Mouse (Mus musculus) embryonic facial prominence, embryonic 14.5 days (tissue): ENCODE measurements around the gene Nr5a2. TPM values are rescaled to one million over a fixed set of nuclear protein-coding genes. Genes with fewer than 3 reads are reported as not detected.

Source experiments
- ATAC-seq: fragments of 200-750 bp; cut with Nextera tagmentation; 2 replicates; pipeline ENCODE4 v1.8.0; 2017; ENCODE audit warnings: low read depth, moderate number of reproducible peaks, moderate TSS enrichment
- DNase-seq: peaks from one replicate; pipeline ENCODE4 v3.0.0-alpha.2; 2015; ENCODE audit warnings: low spot score
- H3K27ac ChIP-seq: fragments of 300-500 bp; sonication (generic); replicated peaks from 2 replicates; pipeline ENCODE4 v1.5.1; 2014; ENCODE audit warnings: low read depth, mild to moderate bottlenecking, low read length, moderate library complexity
- H3K27me3 ChIP-seq: fragments of 300-500 bp; sonication (generic); replicated peaks from 2 replicates; pipeline ENCODE4 v1.6.1; 2014; ENCODE audit warnings: low read length; ENCODE audit not compliant: control insufficient read depth, insufficient read depth
- H3K36me3 ChIP-seq: fragments of 300-500 bp; sonication (generic); 2 replicates; pipeline ENCODE4 v1.6.1; 2014; ENCODE audit warnings: low read length, mixed read lengths; ENCODE audit not compliant: control insufficient read depth, insufficient read depth
- H3K4me1 ChIP-seq: fragments of 300-500 bp; sonication (generic); 2 replicates; pipeline ENCODE4 v1.6.1; 2014; ENCODE audit warnings: antibody characterized with exemption, low read length; ENCODE audit not compliant: control insufficient read depth, insufficient read depth
- H3K4me2 ChIP-seq: fragments of 300-500 bp; sonication (generic); 2 replicates; pipeline ENCODE4 v1.6.1; 2014; ENCODE audit warnings: low read depth, mild to moderate bottlenecking, low read length, moderate library complexity, mixed read lengths
- H3K4me3 ChIP-seq: fragments of 300-500 bp; sonication (generic); 2 replicates; pipeline ENCODE4 v1.5.1; 2014; ENCODE audit warnings: low read depth, mild to moderate bottlenecking, low read length
- H3K9ac ChIP-seq: fragments of 300-500 bp; sonication (generic); 2 replicates; pipeline ENCODE4 v1.6.1; 2014; ENCODE audit warnings: low read depth, mild to moderate bottlenecking, low read length, moderate library complexity, mixed read lengths
- H3K9me3 ChIP-seq: fragments of 300-500 bp; sonication (generic); 2 replicates; pipeline ENCODE4 v1.6.1; 2016; ENCODE audit warnings: low read length; ENCODE audit not compliant: control insufficient read depth
- WGBS: fragments of 180-500 bp; shearing (Covaris S2); extraction: QIAGEN DNeasy Blood & Tissue Kit; methylation state at CpG from one replicate; pipeline ENCODE4 v1.1.7; 2014; 5-methylcytosine and 5-hydroxymethylcytosine counted together
- polyA plus RNA-seq: library from polyadenylated mRNA; unstranded; fragments of >200 nt; fragmentation: Nextera tagmentation; extraction: Ambion mirVana; gene quantifications from 2 replicates; pipeline ENCODE4 v1.2.1, GENCODE M21; 2014

Gene Nr5a2
- polyA plus RNA-seq, 1 experiment from 2014 or later = 1.3 TPM

- 86% methylated on average over 5 of the region's 5 CpGs for WGBS
- no peak for DNase-seq
- Histone ChIP-seq H3K36me3 (no peaks in the 10 kb centered on the region), H3K9ac (no peak overlapping the region), H3K4me2 (no peak overlapping the region), H3K27me3 (no peaks in the 10 kb centered on the region), H3K9me3 (no peaks in the 10 kb centered on the region), H3K4me1 (no peaks in the 10 kb centered on the region), H3K27ac (no peak overlapping the region), H3K4me3 (no peak overlapping the region)
- no peak for ATAC-seq
These were observed 12.8 kb upstream of the Nr5a2 start for GRCm38 (mm10) chr1:136973016-136973415.

GRCm38 (mm10) chr1:136970995-136971394 is 10.7 kb upstream of the Nr5a2 start:
- Histone ChIP-seq H3K9me3 (no peaks in the 10 kb centered on the region), H3K27me3 (no peaks in the 10 kb centered on the region), H3K9ac (no peak overlapping the region), H3K4me2 (no peak overlapping the region), H3K27ac (no peak overlapping the region), H3K36me3 (no peaks in the 10 kb centered on the region), H3K4me3 (no peak overlapping the region), H3K4me1 (no peaks in the 10 kb centered on the region)
- ATAC-seq = no peak
- DNase-seq = no peak
- 86% methylated on average over 8 of the region's 8 CpGs for WGBS

- Histone ChIP-seq H3K9ac (no peak overlapping the region), H3K36me3 (no peaks in the 10 kb centered on the region), H3K4me1 (no peaks in the 10 kb centered on the region), H3K27ac (no peak overlapping the region), H3K9me3 (no peaks in the 10 kb centered on the region), H3K4me2 (no peak overlapping the region), H3K4me3 (no peak overlapping the region), H3K27me3 (no peaks in the 10 kb centered on the region)
- DNase-seq (no peak), ATAC-seq (no peak)
- WGBS = 69% methylated on average over 12 of the region's 12 CpGs
These were observed 6.6 kb upstream of the Nr5a2 start for GRCm38 (mm10) chr1:136966728-136967386.

- no peak for ATAC-seq
- H3K4me3 ChIP-seq = no peak overlapping the region
- DNase-seq = no peak
- peaks cover 34% of the 10 kb centered on the region for H3K27me3 ChIP-seq
- H3K9me3 ChIP-seq = no peaks in the 10 kb centered on the region
- H3K27ac ChIP-seq = no peak overlapping the region
- no peaks in the 10 kb centered on the region for H3K36me3 ChIP-seq
- WGBS = 64% methylated on average over 1 of the region's 1 CpGs
- no peak overlapping the region for H3K4me2 ChIP-seq
- H3K4me1 ChIP-seq = peaks cover 9% of the 10 kb centered on the region
- no peak overlapping the region for H3K9ac ChIP-seq
These were observed 757 bp downstream of the Nr5a2 start for GRCm38 (mm10) chr1:136959491-136959890.

GRCm38 (mm10) chr1:136958666-136959065 is 1.6 kb downstream of the Nr5a2 start:
- H3K27me3 ChIP-seq = peaks cover 42% of the 10 kb centered on the region
- H3K4me3 ChIP-seq = no peak overlapping the region
- peak overlapping the region; percentile 35; the same call in 1 of the 2 replicates for H3K4me2 ChIP-seq
- H3K9me3 ChIP-seq = no peaks in the 10 kb centered on the region
- peaks cover 9% of the 10 kb centered on the region for H3K4me1 ChIP-seq
- H3K36me3 ChIP-seq = no peaks in the 10 kb centered on the region
- no peak for DNase-seq
- no peak overlapping the region for H3K9ac ChIP-seq
- WGBS = 5% methylated on average over 9 of the region's 9 CpGs
- no peak overlapping the region for H3K27ac ChIP-seq
- no peak for ATAC-seq

- Histone ChIP-seq H3K9ac (no peak overlapping the region), H3K4me2 (peak overlapping the region; percentile 37), H3K36me3 (no peaks in the 10 kb centered on the region), H3K4me1 (peaks cover 9% of the 10 kb centered on the region), H3K9me3 (no peaks in the 10 kb centered on the region), H3K27ac (no peak overlapping the region), H3K27me3 (peaks cover 46% of the 10 kb centered on the region), H3K4me3 (no peak overlapping the region)
- DNase-seq (no peak), ATAC-seq (no peak; the same call in 1 of the 2 replicates)
- WGBS = 2% methylated on average over 8 of the region's 13 CpGs
These were observed 2.1 kb downstream of the Nr5a2 start for GRCm38 (mm10) chr1:136958185-136958584.

GRCm38 (mm10) chr1:136957696-136958095 is 2.6 kb downstream of the Nr5a2 start:
- peaks cover 13% of the 10 kb centered on the region for H3K4me1 ChIP-seq
- ATAC-seq (no peak), DNase-seq (no peak)
- WGBS = 19% methylated on average over 8 of the region's 8 CpGs
- no peak overlapping the region for H3K4me2 ChIP-seq
- no peak overlapping the region for H3K9ac ChIP-seq
- no peaks in the 10 kb centered on the region for H3K9me3 ChIP-seq
- H3K36me3 ChIP-seq = no peaks in the 10 kb centered on the region
- peaks cover 51% of the 10 kb centered on the region for H3K27me3 ChIP-seq
- H3K27ac ChIP-seq = no peak overlapping the region
- no peak overlapping the region for H3K4me3 ChIP-seq

GRCm38 (mm10) chr1:136954108-136954494 is 6.1 kb downstream of the Nr5a2 start:
- no peak overlapping the region for H3K4me2 ChIP-seq
- H3K27me3 ChIP-seq = peaks cover 85% of the 10 kb centered on the region

GRCm38 (mm10) chr1:136953444-136954107 is 6.7 kb downstream of the Nr5a2 start:
- ATAC-seq (no peak), DNase-seq (no peak)
- no peaks in the 10 kb centered on the region for H3K36me3 ChIP-seq
- H3K27me3 ChIP-seq = peaks cover 88% of the 10 kb centered on the region
- peaks cover 27% of the 10 kb centered on the region for H3K4me1 ChIP-seq
- no peak overlapping the region for H3K27ac ChIP-seq
- H3K4me2 ChIP-seq = peak overlapping the region; percentile 66
- no peak overlapping the region for H3K9ac ChIP-seq
- 2% methylated on average over 15 of the region's 15 CpGs for WGBS
- H3K4me3 ChIP-seq = peak overlapping the region; percentile 39; the same call in 1 of the 2 replicates
- no peaks in the 10 kb centered on the region for H3K9me3 ChIP-seq

More at GRCm38 (mm10) chr1:136954108-136954494, 6.1 kb downstream of the Nr5a2 start:
- DNase-seq = no peak
- H3K27ac ChIP-seq = no peak overlapping the region
- 26% methylated on average over 3 of the region's 3 CpGs for WGBS
- peaks cover 25% of the 10 kb centered on the region for H3K4me1 ChIP-seq
- H3K4me3 ChIP-seq = no peak overlapping the region
- H3K9ac ChIP-seq = no peak overlapping the region
- H3K9me3 ChIP-seq = no peaks in the 10 kb centered on the region
- no peak for ATAC-seq
- no peaks in the 10 kb centered on the region for H3K36me3 ChIP-seq
